Mouse (Mus musculus) forebrain, embryonic 11.5 days (tissue): ENCODE measurements around the gene Slc38a7. TPM values are rescaled to one million over a fixed set of nuclear protein-coding genes. Genes with fewer than 3 reads are reported as not detected.
"Not testable (repeated sequence)": the region's sequence is repeated elsewhere in the genome, so short reads cannot be mapped to it uniquely, and the experiment has no call there.

ENCODE experiments used
- ATAC-seq: fragments of 200-750 bp; cut with Nextera tagmentation; replicated peaks from 2 replicates; pipeline ENCODE4 v1.8.0; 2017; ENCODE audit warnings: moderate TSS enrichment; ENCODE audit not compliant: low FRiP score
- DNase-seq: peaks from one replicate; pipeline ENCODE4 v3.0.0-alpha.2; 2017; ENCODE audit warnings: low spot score
- H3K27ac ChIP-seq: fragments of 300-500 bp; sonication (generic); 2 replicates; pipeline ENCODE4 v1.5.1; 2014; ENCODE audit warnings: low read depth, low read length
- H3K27me3 ChIP-seq: fragments of 300-500 bp; sonication (generic); 2 replicates; pipeline ENCODE4 v1.6.1; 2014; ENCODE audit warnings: mild to moderate bottlenecking, low read length, mixed read lengths; ENCODE audit not compliant: control insufficient read depth, insufficient read depth
- H3K36me3 ChIP-seq: fragments of 300-500 bp; sonication (generic); 2 replicates; pipeline ENCODE4 v1.6.1; 2014; ENCODE audit warnings: mild to moderate bottlenecking, low read length, moderate library complexity, mixed read lengths; ENCODE audit not compliant: control insufficient read depth, insufficient read depth
- H3K4me1 ChIP-seq: fragments of 300-500 bp; sonication (generic); replicated peaks from 2 replicates; pipeline ENCODE4 v1.6.1; 2014; ENCODE audit warnings: low read length, mixed read lengths; ENCODE audit not compliant: control insufficient read depth, insufficient read depth
- H3K4me2 ChIP-seq: fragments of 300-500 bp; sonication (generic); 2 replicates; pipeline ENCODE4 v1.6.1; 2014; ENCODE audit warnings: low read depth, mild to moderate bottlenecking, low read length, moderate library complexity, mixed read lengths; ENCODE audit not compliant: severe bottlenecking
- H3K4me3 ChIP-seq: fragments of 300-500 bp; sonication (generic); 2 replicates; pipeline ENCODE4 v1.5.1; 2014; ENCODE audit warnings: low read depth, low read length
- H3K9ac ChIP-seq: fragments of 300-500 bp; sonication (generic); 2 replicates; pipeline ENCODE4 v1.6.1; 2014; ENCODE audit warnings: low read length
- H3K9me3 ChIP-seq: fragments of 300-500 bp; sonication (generic); 2 replicates; pipeline ENCODE4 v1.6.1; 2016; ENCODE audit warnings: low read length, mixed read lengths; ENCODE audit not compliant: control insufficient read depth
- whole genome bisulfite sequencing: fragments of 180-500 bp; shearing (Covaris S2); extraction: QIAGEN DNeasy Blood & Tissue Kit; methylation state at CpG from one replicate; pipeline ENCODE4 v1.1.7; 2014; 5-methylcytosine and 5-hydroxymethylcytosine counted together
- polyA plus RNA-seq: library from polyadenylated mRNA; unstranded; fragments of >200 nt; fragmentation: Nextera tagmentation; extraction: Ambion mirVana; gene quantifications from 2 replicates; pipeline ENCODE4 v1.2.1, GENCODE M21; 2014

The Slc38a7 gene
- polyA plus RNA-seq, 1 experiment from 2014 or later: 20.3 TPM

GRCm38 (mm10) chr8:95799891-95800290 lies 53.4 kb downstream of the Slc38a7 start:
- H3K9me3 ChIP-seq: no peaks in the 10 kb centered on the region
- 100% methylated on average over 1 of the region's 1 CpGs for WGBS
- no peak for ATAC-seq
- H3K36me3 ChIP-seq: no peaks in the 10 kb centered on the region; the same call in 1 of the 2 replicates
- no peak overlapping the region for H3K9ac ChIP-seq
- no peak overlapping the region for H3K4me3 ChIP-seq
- no peaks in the 10 kb centered on the region for H3K27me3 ChIP-seq
- no peak overlapping the region for H3K27ac ChIP-seq
- no peak for DNase-seq
- no peak overlapping the region for H3K4me2 ChIP-seq
- H3K4me1 ChIP-seq: peaks cover 5% of the 10 kb centered on the region; the same call in 1 of the 2 replicates

DNA sequence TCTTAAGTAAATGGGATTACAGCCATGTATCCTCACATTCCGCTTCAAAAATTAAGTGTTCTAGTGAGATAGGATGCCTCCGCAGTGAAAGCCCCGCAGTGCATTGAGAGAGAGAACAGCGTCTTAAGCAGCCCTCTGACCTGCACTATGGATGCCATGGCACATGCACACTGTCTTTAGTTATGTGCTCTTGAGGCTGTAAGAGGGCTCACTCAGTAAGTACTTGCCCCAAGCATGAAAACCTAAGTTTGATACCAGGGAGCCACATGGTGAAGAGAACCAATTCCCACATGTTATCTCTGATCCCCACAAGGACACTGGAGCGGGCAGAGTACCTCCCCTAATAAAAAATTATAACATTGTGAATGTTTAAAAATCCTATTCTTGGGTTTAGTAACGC lies 54.2 kb downstream of the Slc38a7 start:
- Histone ChIP-seq H3K9ac (no peak overlapping the region), H3K36me3 (no peaks in the 10 kb centered on the region; the same call in 1 of the 2 replicates), H3K4me3 (no peak overlapping the region), H3K9me3 (no peaks in the 10 kb centered on the region), H3K4me1 (peaks cover 1% of the 10 kb centered on the region; the same call in 1 of the 2 replicates), H3K27ac (no peak overlapping the region), H3K27me3 (no peaks in the 10 kb centered on the region), H3K4me2 (no peak overlapping the region)
- DNase-seq: no peak
- WGBS: 98% methylated on average over 6 of the region's 6 CpGs
- ATAC-seq: no peak

DNA sequence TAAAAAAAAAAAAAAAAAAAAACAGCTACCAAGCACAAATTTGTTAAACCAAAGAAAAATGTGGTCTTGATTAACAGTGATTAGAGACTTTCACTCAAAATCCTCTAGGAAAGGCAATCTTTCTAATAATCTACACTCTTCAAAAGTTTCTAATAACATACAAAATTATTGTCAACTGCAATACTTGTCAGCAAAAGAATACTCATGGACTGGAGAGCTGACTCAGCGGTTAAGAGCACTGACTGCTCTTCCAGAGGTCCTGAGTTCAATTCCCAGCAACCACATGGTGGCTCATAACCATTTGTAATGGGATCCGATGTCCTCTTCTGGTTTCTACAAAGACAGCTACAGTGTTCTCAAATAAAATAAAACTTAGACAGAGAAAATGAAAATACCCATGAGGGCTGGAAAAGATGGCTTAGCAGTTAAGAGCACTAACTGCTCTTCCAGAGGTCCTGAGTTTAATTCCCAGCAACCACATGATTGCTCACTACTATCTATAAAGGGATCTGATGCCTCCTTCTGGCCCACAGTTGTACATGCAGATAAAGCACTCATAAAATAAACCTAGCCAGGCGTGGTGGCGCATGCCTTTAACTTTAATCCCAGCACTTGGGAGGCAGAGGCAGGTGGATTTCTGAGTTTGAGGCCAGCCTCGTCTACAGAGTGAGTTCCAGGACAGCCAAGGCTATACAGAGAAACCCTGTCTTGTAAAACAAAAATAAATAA lies 57.8 kb downstream of the Slc38a7 start:
- not testable (repeated sequence) for H3K4me1 ChIP-seq, H3K4me2 ChIP-seq, H3K9ac ChIP-seq, DNase-seq, H3K4me3 ChIP-seq, H3K27ac ChIP-seq, H3K9me3 ChIP-seq, H3K27me3 ChIP-seq, ATAC-seq, H3K36me3 ChIP-seq
- WGBS: 98% methylated on average over 5 of the region's 5 CpGs

Other genes starting within 250 kb of the Slc38a7 start
- gene Gins3, start 220.1 kb downstream of the Slc38a7 start, polyA plus RNA-seq: 31.6 and 35.2 TPM in 2 replicates
- gene Ndrg4, start 176.6 kb downstream of the Slc38a7 start, polyA plus RNA-seq: 33.2 and 36.7 TPM in 2 replicates
- gene Setd6, start 137.7 kb downstream of the Slc38a7 start, polyA plus RNA-seq: 27.5 and 30.0 TPM in 2 replicates
- gene Cnot1, start 46.1 kb downstream of the Slc38a7 start, polyA plus RNA-seq: 133 and 136 TPM in 2 replicates
- 327 and 379 TPM in 2 replicates for gene Sap18b, start 28.2 kb downstream of the Slc38a7 start, polyA plus RNA-seq
- 88.1 and 105 TPM in 2 replicates for gene Got2, start 35.0 kb upstream of the Slc38a7 start, polyA plus RNA-seq